Mouse (Mus musculus) CH12.LX (cell line): ENCODE measurements at regions not wholly inside any gene's neighbourhood (a gene's known extent, or its start where the extent isn't known, plus 50 kb on each side); places are given as distances from the start of the nearest gene placed in this dataset.
"Not testable (repeated sequence)": the region's sequence is repeated elsewhere in the genome, so short reads cannot be mapped to it uniquely, and the experiment has no call there.

Source experiments
- CTCF ChIP-seq, 2 experiments: IDR thresholded peaks in 1 of 2; conservative IDR thresholded peaks in 1 of 2; 2 replicates each; pipeline ENCODE4 v1.5.1; 2011 to 2012; ENCODE audit warnings: low read depth in 2 of 2, low read length in 2 of 2, improper control_type of control experiment in 1 of 2, inconsistent platforms in 1 of 2, mild to moderate bottlenecking in 1 of 2, moderate library complexity in 1 of 2
- POLR2A ChIP-seq: IDR thresholded peaks from 2 replicates; pipeline ENCODE4 v1.6.1; 2011; ENCODE audit warnings: low read depth, mild to moderate bottlenecking, improper control_type of control experiment, low read length
- USF1 ChIP-seq: IDR thresholded peaks from 2 replicates; pipeline ENCODE4 v1.6.1; 2014; ENCODE audit warnings: low read depth, mild to moderate bottlenecking, inconsistent platforms, low read length, improper control_type of control experiment
- ZKSCAN1 ChIP-seq: IDR thresholded peaks from 2 replicates; pipeline ENCODE4 v1.6.1; 2012; ENCODE audit warnings: low read depth, inconsistent platforms, low read length, improper control_type of control experiment, borderline replicate concordance

GRCm38 (mm10) chr5:118492522-118492921, 68.0 kb upstream of the Med13l start:
- TF ChIP-seq CTCF (conservative IDR thresholded peaks at IDR 0.05 in 1 of 2, IDR thresholded peaks at IDR 0.05 in 1 of 2; ENCODE audit: low read depth in 2 of 2, low read length in 2 of 2); USF1; POLR2A; ZKSCAN1: not testable (repeated sequence)
